Mouse (Mus musculus) mouse trophoblast stem cell (cell line): Measurements from ENCODE around the gene Pcbd2.

ENCODE experiments used
- in situ Hi-C, 2 experiments: fragments of 300-500 bp; cut with MseI, MboI; formaldehyde crosslinking; loops; 2 replicates in 1 of 2; 3 replicates in 1 of 2; pipeline ENCODE4 v1.15.1; 2025

The Pcbd2 gene

DNA sequence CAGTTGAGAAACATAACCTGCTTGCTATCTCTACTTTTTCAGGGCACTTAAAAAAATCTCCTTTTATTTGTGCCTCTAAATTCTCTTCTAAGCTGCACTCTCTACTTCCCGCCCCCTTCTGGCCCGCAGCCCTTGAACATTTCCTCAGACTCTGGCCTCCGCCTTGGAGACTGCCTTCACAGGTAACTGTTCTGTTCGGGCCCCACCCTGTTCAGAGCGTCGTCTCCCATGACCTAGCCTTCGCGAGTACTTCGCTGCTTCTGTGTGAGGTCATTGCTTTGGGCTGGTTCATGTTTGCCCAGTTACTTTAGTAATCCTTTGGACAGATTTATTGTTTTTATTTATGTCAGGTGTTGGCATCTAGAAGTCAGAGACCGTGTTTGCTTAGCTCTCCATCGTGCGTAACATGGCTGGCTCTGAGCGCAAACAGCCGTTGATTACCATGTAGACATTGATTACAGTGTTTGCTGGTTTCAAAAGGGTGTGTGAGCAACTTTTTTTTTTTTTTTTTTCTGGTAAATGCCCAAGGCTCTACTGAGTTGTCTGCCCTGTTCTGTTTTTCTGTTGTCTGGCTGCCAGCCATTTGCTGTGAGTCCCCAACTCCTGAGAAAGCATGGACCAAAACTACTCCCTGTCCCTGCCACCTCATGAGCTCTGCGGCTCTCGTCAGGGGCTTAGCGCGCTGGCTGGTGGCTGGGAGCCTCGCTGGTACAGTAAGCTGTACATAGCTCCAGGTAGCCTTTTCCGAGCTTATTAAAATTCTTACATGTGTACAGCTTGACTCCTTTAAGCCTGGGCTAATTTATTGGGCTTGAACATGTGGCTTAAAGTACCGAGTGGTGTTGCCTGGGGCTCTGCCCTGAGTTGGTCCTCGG lies 6.7 kb downstream of the Pcbd2 start:
- in situ Hi-C loops = no loop called here

DNA sequence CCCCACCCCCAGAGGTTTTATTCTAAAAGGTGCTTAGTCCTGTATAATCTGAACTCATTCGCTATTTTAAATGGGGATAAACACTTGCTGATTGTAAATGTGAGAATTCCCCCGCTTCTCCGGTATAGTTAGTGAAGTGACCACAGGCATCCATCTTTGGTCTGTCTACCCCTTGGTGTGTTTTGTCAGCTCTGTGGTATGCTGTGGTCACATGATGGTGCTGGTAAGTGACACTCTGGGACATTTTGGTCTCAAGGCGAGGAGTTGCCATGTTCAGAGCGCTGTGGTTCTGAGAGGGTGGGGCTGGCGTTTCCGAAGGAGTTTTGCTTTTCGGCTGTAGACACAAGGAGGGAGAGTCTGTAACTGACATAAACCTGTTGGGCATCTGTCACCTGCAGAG lies 10.7 kb downstream of the Pcbd2 start:
- in situ Hi-C loops = no loop called here

DNA sequence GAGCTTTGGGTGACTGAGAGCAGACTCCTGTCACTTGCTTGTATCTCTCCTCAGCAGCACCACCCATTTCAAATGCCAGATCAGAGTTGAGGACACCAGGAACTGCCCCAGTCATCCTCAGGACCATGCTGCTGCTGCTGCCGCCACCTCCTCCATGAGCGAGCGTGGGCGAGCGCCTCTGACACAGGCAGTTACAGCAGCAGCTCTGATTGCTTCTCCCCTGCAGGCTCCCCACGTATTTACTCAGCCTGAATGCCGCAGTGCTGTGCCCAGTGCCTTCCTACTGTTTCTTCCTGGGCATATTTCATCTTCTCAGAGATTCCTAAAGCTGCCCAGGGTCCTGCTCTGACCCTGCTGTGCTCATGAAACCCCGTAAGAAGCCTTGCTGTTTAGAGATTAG lies 15.1 kb downstream of the Pcbd2 start:
- in situ Hi-C loops = no loop called here

DNA sequence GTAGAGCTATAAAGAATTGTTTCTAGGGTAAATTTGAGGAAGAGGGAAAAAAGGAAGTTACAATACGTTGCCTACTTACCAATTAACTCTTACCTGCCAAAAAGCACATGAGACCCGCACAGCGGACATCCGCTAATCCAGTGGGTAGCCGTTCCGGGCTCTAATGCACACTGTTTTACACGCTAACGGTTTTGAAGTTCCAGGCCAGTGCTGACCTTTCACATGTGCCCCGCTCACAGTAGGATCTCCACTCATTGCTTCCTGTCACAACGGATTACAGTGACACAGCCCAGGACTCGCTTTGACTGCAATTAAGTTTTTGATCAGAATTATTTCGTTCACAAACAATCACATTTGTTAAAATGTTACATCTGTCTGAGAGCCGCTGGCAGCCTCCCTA lies 27.2 kb downstream of the Pcbd2 start:
- in situ Hi-C loops = loop anchor here in 1 of 2 experiments (25.0 kb wide), 1 partner anchor 208 kb away; no protein-coding TSS in a partner anchor

DNA sequence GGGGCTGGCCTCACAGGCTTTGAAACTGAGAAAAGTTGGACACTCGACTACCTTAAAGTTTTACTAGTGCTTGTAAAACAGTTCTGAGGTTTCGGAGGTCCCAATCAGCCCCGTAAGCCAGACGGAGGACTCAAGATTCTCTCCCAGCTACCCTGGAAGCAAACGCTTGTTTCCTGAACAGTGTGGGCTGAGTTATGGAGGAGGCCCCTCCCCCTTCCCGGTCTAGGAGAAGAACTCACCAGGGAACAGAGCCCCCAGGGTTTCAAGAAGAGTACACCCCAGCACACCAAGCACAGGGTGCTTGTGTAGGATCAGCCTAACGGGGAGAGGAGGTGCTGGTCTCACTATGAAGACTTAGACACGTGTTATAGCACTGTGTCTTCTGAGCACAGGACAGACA lies 29.6 kb downstream of the Pcbd2 start:
- in situ Hi-C loops = loop anchor here in 1 of 2 experiments (25.0 kb wide), 1 partner anchor 206 kb away; no protein-coding TSS in a partner anchor

DNA sequence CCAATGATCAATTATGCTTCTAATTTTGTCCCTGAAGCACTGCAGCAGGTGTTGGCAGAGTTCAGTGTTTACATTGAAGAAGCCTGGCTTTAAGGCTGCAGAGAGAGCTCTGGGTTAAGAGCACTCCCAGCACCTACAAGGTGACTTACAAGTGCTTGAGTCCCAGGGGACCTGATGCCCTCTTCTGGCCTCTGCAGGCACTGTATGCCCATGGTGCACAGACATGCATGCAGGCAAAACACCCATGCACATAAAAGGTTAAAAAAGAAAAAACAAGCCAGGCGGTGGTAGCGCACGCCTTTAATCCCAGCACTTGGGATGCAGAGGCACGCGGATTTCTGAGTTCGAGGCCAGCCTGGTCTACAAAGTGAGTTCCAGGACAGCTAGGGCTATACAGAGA lies 30.5 kb downstream of the Pcbd2 start:
- in situ Hi-C loops = loop anchor here in 1 of 2 experiments (25.0 kb wide), 1 partner anchor 205 kb away; no protein-coding TSS in a partner anchor

DNA sequence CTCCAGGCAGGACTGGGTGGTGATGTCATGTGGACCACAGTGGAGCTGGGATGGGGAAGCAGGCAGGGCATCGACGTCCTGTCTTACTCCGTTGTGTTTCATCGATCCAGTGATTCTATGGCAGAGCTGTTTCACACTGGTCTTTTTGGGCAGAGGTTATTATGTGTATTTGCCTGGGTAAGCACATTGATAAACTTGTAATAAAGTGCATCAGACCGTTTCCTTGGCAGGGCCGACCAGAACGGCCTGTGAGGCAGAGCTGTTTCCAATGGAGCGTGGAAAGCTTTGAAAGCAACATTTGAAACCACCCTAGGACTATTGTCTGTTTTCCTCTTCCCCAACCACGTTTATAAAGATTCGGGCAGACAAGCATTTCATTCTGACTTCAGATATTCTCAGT lies 33.4 kb downstream of the Pcbd2 start:
- in situ Hi-C loops = loop anchor here in 1 of 2 experiments (25.0 kb wide), 1 partner anchor 202 kb away; no protein-coding TSS in a partner anchor

DNA sequence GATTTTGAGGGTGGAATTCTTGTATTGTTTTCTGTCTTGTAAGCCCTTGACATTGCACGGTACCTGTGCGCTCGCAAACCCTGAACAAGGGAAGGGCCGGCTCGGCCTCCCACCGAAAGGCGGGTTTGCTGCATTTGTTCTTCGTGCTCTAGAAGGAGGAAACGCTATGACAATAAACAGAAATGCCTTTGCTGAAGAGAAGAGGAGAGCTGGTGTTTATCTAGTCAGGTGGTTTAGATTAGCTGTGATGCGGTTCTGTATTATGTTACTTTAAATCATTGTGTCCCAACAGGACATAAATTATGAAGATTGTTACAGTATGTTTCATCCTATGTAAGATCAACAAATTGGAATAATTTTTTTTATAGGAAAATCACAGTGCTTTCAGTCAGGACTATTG lies 34.3 kb downstream of the Pcbd2 start:
- in situ Hi-C loops = loop anchor here in 1 of 2 experiments (25.0 kb wide), 1 partner anchor 201 kb away; no protein-coding TSS in a partner anchor

DNA sequence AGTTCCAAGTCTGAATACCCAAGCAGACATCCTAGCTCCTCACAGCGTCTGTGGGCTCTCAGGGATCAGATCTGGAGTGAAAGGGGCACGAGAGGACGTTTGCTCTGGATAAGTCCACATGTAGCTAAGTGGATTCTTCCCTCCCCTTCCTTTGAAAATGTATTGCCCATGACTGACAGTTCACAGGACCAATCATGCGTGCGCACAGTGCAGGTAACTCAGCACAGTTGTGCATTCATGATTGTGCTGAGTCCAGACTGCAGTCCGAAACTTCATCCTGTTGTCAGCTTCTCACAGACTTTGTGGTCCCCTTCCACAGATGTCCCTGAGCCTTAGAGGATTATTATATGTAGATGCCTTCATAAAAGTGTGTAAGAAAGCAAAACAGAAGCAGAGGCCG lies 47.2 kb downstream of the Pcbd2 start:
- in situ Hi-C loops = loop anchor here in 1 of 2 experiments (25.0 kb wide), 1 partner anchor 188 kb away; no protein-coding TSS in a partner anchor

DNA sequence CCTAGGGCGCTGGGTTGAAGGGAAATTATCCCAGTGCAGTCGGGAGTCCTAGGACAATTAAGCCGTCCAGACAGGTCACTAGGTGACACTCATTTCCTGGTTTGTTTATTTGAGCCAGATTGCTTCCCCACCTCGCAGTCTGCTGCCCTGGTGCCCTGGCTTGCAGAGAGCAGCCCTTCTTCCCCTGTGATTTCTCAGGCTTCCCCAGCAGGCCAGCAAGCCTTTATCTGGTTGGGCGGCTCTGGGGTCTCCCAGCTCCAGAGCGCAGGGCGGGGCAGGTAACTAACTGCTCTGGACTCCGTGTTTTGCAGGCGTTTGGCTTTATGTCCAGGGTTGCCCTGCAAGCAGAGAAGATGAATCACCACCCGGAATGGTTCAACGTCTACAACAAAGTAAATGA lies 47.9 kb downstream of the Pcbd2 start:
- in situ Hi-C loops = no loop called here

DNA sequence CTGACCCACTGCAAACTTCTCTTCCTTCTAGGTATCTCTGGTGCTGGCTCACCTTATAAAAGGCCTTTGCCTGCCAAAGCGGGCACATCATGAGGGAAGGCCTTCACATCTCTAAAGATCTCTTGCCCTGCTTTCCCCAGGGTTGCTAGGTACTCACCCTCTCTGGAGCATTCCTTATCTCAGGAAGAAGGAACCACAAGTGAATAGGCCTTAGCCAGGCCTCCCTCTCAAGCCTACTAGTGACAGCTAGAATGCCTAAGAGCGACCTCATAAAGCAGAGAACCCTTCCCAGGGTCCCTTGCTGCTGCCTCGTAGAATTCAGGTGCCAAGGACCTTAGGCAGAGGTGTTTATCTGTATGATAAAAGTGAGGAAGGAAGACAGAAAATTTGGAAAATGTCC lies 57.1 kb downstream of the Pcbd2 start, which contains the start of gene Catsper3:
TSS of gene Catsper3 (plus strand) at position 301 of the 400 bp plus-strand sequence.
- in situ Hi-C loops = no loop called here

DNA sequence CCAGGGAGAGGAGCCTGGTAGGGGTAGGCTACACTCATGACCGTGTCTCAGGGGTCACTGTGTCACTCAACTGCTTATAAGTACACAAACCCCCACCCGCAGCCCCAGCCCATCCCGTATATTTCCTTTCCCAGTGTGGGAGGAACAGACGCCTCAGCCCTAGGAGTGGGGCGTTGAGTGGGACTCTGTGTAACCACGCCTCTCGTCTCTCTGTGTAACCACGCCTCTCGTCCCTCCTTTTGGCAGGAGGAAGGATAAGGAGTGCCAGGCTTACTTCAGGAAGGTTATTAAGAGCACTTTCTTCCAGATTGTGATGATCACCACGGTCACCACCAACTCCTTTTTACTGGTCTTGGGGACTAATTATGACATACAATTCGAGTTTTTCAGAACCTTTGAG lies 59.0 kb downstream of the Pcbd2 start:
- in situ Hi-C loops = no loop called here

DNA sequence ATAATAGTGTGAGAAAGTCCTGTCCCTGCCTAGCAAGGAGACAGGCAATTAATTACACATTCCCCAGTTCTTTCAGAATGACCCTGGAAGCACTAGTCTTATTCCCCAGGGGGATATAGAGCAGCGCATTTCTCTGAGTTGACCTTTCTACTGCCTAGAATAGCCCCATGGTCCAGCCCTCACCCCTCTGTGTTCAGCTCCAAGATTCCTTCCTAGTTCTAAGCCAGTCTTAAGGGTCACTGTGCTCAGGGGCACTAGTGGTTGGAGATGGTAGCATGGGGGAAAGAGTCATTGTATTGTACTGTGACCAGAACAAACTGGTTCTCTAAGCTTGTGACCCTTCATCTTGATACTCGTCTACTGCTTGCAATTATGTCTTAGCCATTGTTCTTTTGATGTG lies 74.1 kb downstream of the Pcbd2 start:
- in situ Hi-C loops = no loop called here

DNA sequence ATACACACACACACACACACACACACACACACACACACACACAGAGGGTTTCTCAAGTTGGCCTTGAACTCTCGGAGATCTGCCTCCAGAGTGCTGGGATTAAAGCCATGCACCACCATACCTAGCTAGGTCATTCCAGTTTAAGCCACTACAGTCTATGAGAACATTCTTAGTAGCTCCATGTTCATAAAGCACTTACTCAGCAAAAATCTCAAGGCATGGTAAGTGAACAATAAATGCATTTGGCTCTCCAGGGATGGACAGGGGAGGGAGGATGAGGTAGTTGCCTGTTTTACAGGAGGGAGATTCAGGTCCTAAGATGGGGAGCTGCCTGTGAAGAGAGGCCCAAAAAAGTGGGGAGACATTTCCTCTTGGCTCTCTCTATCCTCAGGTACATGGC lies 76.8 kb downstream of the Pcbd2 start:
- in situ Hi-C loops = no loop called here

DNA sequence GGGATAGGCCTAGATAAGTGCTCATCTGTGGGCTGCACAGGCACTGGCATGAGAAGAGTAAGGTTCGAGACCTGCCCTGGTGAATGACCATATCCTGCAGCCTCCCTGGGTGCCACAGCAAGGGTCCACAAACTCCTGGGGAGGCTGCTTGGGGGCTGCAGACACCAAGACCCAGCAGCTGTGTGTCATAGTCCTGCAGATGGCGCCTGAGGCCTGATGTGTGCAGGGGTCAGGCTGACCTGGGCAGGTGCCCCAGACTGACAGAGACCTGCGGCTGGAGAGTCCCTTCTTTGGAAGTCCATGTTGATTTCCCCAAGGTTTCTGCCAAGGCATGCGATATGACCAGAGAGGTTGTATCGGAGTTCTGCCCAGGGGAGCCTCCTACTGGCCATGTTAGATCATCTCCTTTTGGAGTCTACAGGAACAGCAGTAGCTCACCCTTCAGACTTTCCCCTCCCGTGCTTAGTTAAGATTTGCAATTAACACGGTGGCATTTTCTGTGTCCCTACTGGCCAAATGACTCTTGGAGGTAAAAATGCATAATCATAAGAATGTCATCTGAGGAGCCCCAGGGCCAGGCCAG lies 82.0 kb downstream of the Pcbd2 start:
- in situ Hi-C loops = no loop called here

DNA sequence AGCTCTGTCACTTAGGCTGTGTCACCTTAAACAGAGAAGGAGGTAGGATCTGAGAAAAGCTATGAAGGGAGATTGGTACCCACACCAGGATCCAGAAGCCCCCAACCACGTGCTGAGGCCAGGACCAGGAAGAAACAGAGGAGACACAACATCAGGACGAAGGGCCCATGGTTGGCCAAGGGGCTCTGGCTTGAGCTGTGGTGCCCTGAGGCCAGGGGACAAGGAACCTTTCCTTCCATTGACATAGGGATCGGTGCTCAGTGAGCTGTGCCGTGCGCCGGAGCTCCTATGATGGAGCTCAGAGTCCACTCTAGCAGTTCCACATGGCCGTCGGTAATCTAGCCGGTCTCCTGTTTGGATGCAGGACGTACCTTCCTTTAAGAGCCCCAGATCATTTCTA lies 82.5 kb downstream of the Pcbd2 start:
- in situ Hi-C loops = no loop called here

DNA sequence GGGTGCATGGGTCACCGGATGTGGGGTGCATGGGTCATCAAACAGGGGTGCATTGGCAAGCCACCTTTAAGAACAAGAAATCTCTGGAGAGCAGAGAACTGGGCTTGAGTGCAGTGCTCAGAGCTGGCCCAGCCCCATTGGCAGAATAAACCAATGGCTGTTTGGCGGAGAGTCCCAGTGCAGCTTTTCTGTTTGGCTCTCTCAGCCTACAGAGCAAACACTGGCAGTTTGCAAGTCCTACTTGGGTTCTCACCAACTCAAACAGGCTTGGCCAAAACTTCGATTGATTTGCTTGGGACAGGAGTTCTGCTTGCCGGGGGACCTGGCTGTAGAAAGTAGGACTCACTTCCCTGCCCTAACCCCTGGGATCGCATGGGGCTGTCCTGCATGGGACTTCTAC lies 83.8 kb downstream of the Pcbd2 start:
- in situ Hi-C loops = no loop called here

DNA sequence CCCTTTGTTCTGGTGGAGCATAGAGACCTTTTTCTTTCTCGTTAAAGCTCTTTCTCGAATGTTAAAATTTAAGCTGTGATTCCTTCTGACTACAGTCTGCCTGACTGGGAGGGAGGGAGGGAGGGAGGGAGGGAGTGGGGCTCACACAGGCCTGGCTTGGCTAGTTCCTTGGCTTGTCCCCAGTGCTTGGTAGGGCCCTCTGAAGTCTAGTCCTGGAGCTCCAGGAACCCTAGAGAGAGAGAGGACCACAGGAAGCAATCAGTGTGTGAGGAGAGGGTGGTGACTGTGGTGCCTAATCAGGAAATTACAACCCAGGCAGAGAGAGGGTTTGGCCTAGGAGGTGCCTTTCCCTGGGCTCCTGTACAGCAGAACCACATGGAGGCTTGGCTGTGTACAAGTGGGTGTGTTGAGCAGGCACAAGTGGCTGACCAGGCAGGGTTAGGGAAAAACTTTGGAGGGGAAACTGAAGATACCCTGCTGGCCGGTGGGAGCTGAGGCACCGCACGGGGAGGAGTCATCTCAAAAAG lies 86.4 kb downstream of the Pcbd2 start:
- in situ Hi-C loops = no loop called here

DNA sequence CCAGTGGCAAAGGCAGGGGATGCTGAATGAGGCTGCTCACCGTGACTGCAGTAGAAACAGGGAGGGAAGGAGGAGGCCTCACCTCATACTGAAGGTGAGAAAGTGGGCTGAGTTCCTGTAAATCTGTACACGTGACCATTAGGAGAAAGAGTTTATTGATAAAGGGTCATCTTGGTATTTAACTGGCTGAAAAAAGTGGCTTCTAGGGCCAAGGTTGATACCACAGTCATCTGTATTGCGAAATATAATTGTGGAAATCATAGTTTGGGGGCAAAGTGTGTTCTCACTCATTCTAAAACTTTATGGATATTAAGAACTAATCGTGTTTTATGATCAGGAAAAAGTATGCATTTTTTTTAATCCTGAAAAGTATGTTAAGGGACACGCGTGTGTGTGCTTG lies 87.7 kb downstream of the Pcbd2 start:
- in situ Hi-C loops = no loop called here

DNA sequence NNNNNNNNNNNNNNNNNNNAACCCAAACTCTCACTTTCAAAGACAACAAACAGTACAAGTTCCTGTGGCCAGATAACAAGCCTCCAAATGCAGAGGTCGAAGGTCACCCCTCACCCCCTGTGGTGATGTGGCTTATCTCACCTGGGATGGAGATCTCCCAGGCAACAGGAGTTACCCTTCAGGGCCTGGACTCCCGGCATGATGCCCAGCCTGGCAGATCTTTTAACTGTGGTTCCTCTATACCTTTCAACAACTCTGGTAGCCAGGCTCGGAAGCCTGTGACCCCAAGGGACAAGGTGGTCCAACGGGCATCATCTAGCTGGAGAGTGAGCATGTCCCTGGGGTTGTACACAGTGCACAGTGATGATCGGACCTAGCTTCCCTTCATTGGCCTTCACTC lies 95.3 kb downstream of the Pcbd2 start:
- in situ Hi-C loops = no loop called here

DNA sequence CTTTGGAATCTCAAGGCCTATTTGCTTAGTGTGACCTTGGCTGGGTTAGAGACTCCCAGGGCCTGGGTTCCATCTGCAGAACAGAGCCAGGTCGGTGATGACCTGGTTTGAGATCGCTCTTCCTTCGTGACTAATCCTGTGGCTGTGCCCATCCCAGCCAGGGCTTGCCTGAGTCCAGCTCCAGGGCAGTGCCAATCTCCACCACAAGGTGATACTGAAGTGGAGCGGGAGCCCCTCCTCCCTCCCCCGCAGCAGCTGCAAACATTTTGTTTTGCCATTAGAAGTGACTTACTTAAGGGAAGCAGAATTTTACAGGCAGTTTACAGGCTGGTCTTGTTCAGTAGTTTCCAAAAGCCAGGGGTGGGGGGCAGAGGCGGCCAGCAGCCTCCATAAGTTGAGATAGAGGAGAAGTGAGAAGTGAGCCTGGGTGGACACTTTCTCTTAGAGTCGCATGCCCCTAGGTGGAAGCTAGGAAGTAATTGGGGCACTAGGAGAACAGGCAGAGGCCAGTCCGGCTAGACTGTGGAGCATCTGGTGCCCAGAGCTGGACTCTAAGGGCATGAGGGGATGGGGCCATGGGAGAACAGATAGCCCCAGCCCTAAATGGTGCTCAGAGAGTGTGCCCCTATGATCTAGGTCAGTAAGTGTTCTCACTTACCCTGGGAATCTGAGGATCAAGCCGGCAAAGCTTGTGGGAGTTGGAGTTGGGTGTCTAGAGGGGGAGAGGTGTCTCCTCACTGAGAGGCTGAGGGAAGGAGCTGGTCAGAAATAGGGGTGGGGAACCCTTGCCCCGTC lies 97.2 kb downstream of the Pcbd2 start:
- in situ Hi-C loops = no loop called here

DNA sequence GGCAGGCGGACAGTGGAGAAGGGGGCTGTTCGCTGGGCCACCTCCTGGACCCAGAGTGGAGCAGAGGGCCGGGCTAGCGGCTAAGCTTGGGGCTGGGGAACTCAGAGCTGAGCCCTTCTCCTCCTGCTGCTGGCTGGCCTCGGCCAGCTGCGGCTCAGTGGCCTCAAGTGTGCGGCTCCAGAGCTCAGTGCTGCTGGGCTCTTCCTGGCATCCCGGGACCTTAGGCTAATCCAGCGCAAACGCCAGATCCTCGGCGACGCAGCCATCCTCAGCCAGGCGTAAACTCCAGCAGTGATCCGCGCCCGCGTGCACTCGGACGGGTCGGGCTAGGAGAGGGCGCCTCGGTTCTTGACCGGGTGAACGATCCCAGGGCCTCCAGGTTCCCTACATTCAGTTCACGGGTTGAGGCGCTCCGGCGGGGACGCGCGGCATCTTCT lies 98.1 kb downstream of the Pcbd2 start:
- in situ Hi-C loops = no loop called here
